Comparison of ENCODE assay signal across 18 mouse cellular contexts in genomic region chr9:86638771-86639170, GRCm38 (mm10). TPM values are rescaled to one million over a fixed set of nuclear protein-coding genes. Genes with fewer than 3 reads are reported as not detected.
DNase-seq lines count a peak whose midpoint lies in the region; ATAC-seq and TF ChIP-seq lines count a peak whose summit lies in the region.
"Had no signal": no experiment of that assay in that cellular context is flagged by ENCODE, and none has a peak within 500 bp of the region (broad histone marks: within the 10 kb centered on the region; RNA-seq: fewer than 3 reads in every experiment).

No protein-coding gene starts in this region.

- TF ChIP-seq CTCF in brain, embryonic 14.5 days (IDR thresholded peaks at IDR 0.05; ENCODE audit: borderline replicate concordance, extremely low read depth, insufficient read depth, insufficient read length) = no peak

- no peak overlapping the region for H3K4me3 ChIP-seq in kidney, embryonic 15.5 days (replicated peaks)
- no peak overlapping the region for H3K4me3 ChIP-seq in lung, embryonic 16.5 days (ENCODE audit: low read length)
- H3K4me3 ChIP-seq in hindbrain, embryonic 16.5 days (ENCODE audit: low read length) = no peak overlapping the region
- H3K4me3 ChIP-seq: embryonic facial prominence, embryonic 12.5 days; left cerebral cortex, adult 2 months; limb, embryonic 12.5 days; liver, embryonic 15.5 days; midbrain, embryonic 15.5 days had no signal

- WGBS in kidney, embryonic 15.5 days = 78% methylated on average over 6 of the region's 6 CpGs
- 46% methylated on average over 6 of the region's 6 CpGs for WGBS in lung, embryonic 16.5 days
- WGBS in hindbrain, embryonic 16.5 days = 72% methylated on average over 6 of the region's 6 CpGs

- DNase-seq in kidney, adult 18-20 months = peak; percentile 19
- DNase-seq in NIH3T3 (ENCODE audit: low read depth) = peak; percentile 42
- DNase-seq in brain, embryonic 14.5 days (ENCODE audit: low read depth) = peak; percentile 19
- no peak for DNase-seq in ovary, postnatal 10 days (ENCODE audit: low spot score)
- DNase-seq in natural killer cell, adult 2 months (ENCODE audit: low spot score in 2 of 2) = no peak
- DNase-seq: adrenal gland, postnatal 10 days; cerebellum, adult 2 months; gastrocnemius, postnatal 14 days had no signal

- no peak for TF ChIP-seq POLR2A in brain, embryonic 14.5 days (IDR thresholded peaks at IDR 0.05; ENCODE audit: borderline replicate concordance, extremely low read depth, insufficient read depth, insufficient read length, poor library complexity, severe bottlenecking)

- H3K36me3 ChIP-seq in kidney, embryonic 15.5 days = no peaks in the 10 kb centered on the region
- H3K36me3 ChIP-seq in lung, embryonic 16.5 days (ENCODE audit: control insufficient read depth, insufficient read depth, low read length) = no peaks in the 10 kb centered on the region
- no peaks in the 10 kb centered on the region for H3K36me3 ChIP-seq in hindbrain, embryonic 16.5 days (ENCODE audit: control insufficient read depth, insufficient read depth, low read length)
- H3K36me3 ChIP-seq: embryonic facial prominence, embryonic 12.5 days; G1E; limb, embryonic 12.5 days; liver, embryonic 15.5 days; midbrain, embryonic 15.5 days had no signal

- no peaks in the 10 kb centered on the region for H3K4me1 ChIP-seq in kidney, embryonic 15.5 days
- H3K4me1 ChIP-seq in lung, embryonic 16.5 days (replicated peaks; ENCODE audit: control insufficient read depth, insufficient read depth, low read length) = no peaks in the 10 kb centered on the region
- no peaks in the 10 kb centered on the region for H3K4me1 ChIP-seq in hindbrain, embryonic 16.5 days (ENCODE audit: control insufficient read depth, insufficient read depth, low read depth, low read length)
- H3K4me1 ChIP-seq: embryonic facial prominence, embryonic 12.5 days; limb, embryonic 12.5 days; liver, embryonic 15.5 days; midbrain, embryonic 15.5 days had no signal

- no peaks in the 10 kb centered on the region for H3K27me3 ChIP-seq in kidney, embryonic 15.5 days
- no peaks in the 10 kb centered on the region for H3K27me3 ChIP-seq in lung, embryonic 16.5 days (ENCODE audit: control insufficient read depth, insufficient read depth, low read depth, low read length)
- H3K27me3 ChIP-seq in hindbrain, embryonic 16.5 days (replicated peaks; ENCODE audit: control insufficient read depth, insufficient read depth, low read length) = no peaks in the 10 kb centered on the region
- H3K27me3 ChIP-seq: embryonic facial prominence, embryonic 12.5 days; limb, embryonic 12.5 days; liver, embryonic 15.5 days; midbrain, embryonic 15.5 days had no signal

- H3K9me3 ChIP-seq in kidney, embryonic 15.5 days (replicated peaks) = no peaks in the 10 kb centered on the region
- H3K9me3 ChIP-seq in lung, embryonic 16.5 days (ENCODE audit: control insufficient read depth, low read length) = no peaks in the 10 kb centered on the region
- no peaks in the 10 kb centered on the region for H3K9me3 ChIP-seq in hindbrain, embryonic 16.5 days (ENCODE audit: control insufficient read depth, low read length)
- H3K9me3 ChIP-seq: embryonic facial prominence, embryonic 12.5 days; G1E; limb, embryonic 12.5 days; liver, embryonic 15.5 days; midbrain, embryonic 15.5 days had no signal

- ATAC-seq in kidney, embryonic 15.5 days (replicated peaks; ENCODE audit: low FRiP score) = no peak
- ATAC-seq in lung, embryonic 16.5 days (ENCODE audit: low read depth) = peak; percentile 74
- no peak for ATAC-seq in hindbrain, embryonic 16.5 days
- ATAC-seq: CD4-positive, CD25-positive, alpha-beta regulatory T cell, adult 4 months; midbrain, embryonic 15.5 days had no signal

- H3K9ac ChIP-seq in kidney, embryonic 15.5 days = no peak overlapping the region
- no peak overlapping the region for H3K9ac ChIP-seq in lung, embryonic 16.5 days (ENCODE audit: low read length)
- H3K9ac ChIP-seq in hindbrain, embryonic 16.5 days (ENCODE audit: low read depth, low read length) = no peak overlapping the region
- H3K9ac ChIP-seq: embryonic facial prominence, embryonic 12.5 days; limb, embryonic 12.5 days; liver, embryonic 15.5 days; midbrain, embryonic 15.5 days had no signal

- no peak overlapping the region for H3K4me2 ChIP-seq in kidney, embryonic 15.5 days
- no peak overlapping the region for H3K4me2 ChIP-seq in lung, embryonic 16.5 days (ENCODE audit: low read depth, low read length)
- no peak overlapping the region for H3K4me2 ChIP-seq in hindbrain, embryonic 16.5 days (ENCODE audit: low read length)
- H3K4me2 ChIP-seq: embryonic facial prominence, embryonic 12.5 days; limb, embryonic 12.5 days; liver, embryonic 15.5 days; midbrain, embryonic 15.5 days had no signal

- H3K27ac ChIP-seq in kidney, embryonic 15.5 days = no peak overlapping the region
- H3K27ac ChIP-seq in lung, embryonic 16.5 days (ENCODE audit: low read length) = peak overlapping the region; percentile 18; the same call in 1 of the 2 replicates
- no peak overlapping the region for H3K27ac ChIP-seq in hindbrain, embryonic 16.5 days (ENCODE audit: low read depth, low read length)
- H3K27ac ChIP-seq: embryonic facial prominence, embryonic 12.5 days; left cerebral cortex, adult 2 months; limb, embryonic 12.5 days; liver, embryonic 15.5 days; midbrain, embryonic 15.5 days had no signal

RNA-seq across cellular contexts. Expression of gene Me1, which starts 57.0 kb away (rescaled TPM):
- 12.7 and 17.3 TPM in 2 replicates for polyA plus RNA-seq in kidney, embryonic 15.5 days (2015; fragmentation: Nextera tagmentation; extraction: Ambion mirVana)
- 13.1 and 26.8 TPM in 2 replicates for polyA plus RNA-seq in brain, embryonic 14.5 days (2012; rRNA removed)
- polyA plus RNA-seq in lung, embryonic 16.5 days (2015; fragmentation: Nextera tagmentation; extraction: Ambion mirVana) = 24.8 and 26.2 TPM in 2 replicates
- 40.8 and 55.5 TPM in 2 replicates for polyA plus RNA-seq in hindbrain, embryonic 16.5 days (2015; fragmentation: Nextera tagmentation; extraction: Ambion mirVana)
- polyA plus RNA-seq: CD4-positive, CD25-positive, alpha-beta regulatory T cell, adult 4 months had no signal

Comparison
In these comparisons a context has a peak if more than half of its experiments do, and no peak if none do; other contexts are left out.
1. DNase-seq: peak in kidney, adult 18-20 months (single experiment), NIH3T3 (single experiment) and brain, embryonic 14.5 days (single experiment); none in ovary, postnatal 10 days (single experiment) and natural killer cell, adult 2 months (0 of 2).